Mouse (Mus musculus) frontal cortex, adult (tissue): ENCODE measurements around the gene Gm17535.
"Not testable (repeated sequence)": the region's sequence is repeated elsewhere in the genome, so short reads cannot be mapped to it uniquely, and the experiment has no call there.

Source experiments
- ATAC-seq: cut with Nextera tagmentation; 2 replicates; pipeline ENCODE4 v1.9.2; 2017; ENCODE audit warnings: mild to moderate bottlenecking, moderate library complexity, mixed read lengths; ENCODE audit not compliant: low TSS enrichment

Gene Gm17535

DNA sequence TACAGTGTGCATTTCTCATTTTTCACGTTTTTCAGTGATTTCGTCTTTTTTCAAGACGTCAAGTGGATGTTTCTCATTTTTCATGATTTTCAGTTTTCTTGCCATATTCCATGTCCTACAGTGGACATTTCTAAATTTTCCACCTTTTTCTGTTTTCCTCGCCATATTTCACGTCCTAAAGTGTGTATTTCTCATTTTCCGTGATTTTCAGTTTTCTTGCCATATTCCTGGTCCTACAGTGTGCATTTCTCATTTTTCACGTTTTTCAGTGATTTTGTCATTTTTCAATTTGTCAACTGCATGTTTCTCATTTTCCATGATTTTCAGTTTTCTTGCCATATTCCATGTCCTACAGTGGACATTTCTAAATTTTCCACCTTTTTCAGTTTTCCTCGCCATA is at the start of gene Gm17535:
Gm17535 (plus strand) TSS at position 301 of the 400 bp plus-strand sequence.
- not testable (repeated sequence) for ATAC-seq

DNA sequence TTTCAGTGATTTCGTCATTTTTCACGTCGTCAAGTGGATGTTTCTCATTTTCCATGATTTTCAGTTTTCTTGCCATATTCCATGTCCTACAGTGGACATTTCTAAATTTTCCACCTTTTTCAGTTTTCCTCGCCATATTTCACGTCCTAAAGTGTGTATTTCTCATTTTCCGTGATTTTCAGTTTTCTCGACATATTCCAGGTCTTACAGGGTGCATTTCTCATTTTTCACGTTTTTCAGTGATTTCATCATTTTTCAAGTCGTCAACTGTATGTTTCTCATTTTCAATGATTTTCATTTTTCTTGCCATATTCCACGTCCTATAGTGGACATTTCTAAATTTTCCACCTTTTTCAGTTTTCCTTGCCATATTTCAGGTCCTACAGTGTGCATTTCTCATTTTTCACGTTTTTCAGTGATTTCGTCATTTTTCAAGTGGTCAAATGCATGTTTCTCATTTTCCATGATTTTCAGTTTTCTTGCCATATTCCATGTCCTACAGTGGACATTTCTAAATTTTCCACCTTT is 33.9 kb upstream of the Gm17535 start, which contains the start of gene Gm10722:
Gm10722 (plus strand) TSS at position 478 of the 528 bp plus-strand sequence.
- ATAC-seq, result not testable (repeated sequence)

DNA sequence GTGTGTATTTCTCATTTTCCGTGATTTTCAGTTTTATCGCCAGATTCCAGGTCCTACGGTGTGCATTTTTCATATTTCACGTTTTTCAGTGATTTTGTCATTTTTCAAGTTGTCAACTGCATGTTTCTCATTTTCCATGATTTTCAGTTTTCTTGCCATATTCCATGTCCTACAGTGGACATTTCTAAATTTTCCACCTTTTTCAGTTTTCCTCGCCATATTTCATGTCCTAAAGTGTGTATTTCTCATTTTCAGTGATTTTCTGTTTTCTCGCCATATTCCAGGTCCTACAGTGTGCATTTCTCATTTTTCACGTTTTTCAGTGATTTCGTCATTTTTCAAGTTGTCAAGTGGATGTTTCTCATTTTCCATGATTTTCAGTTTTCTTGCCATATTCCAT is 33.4 kb upstream of the Gm17535 start:
- ATAC-seq, result not testable (repeated sequence)

DNA sequence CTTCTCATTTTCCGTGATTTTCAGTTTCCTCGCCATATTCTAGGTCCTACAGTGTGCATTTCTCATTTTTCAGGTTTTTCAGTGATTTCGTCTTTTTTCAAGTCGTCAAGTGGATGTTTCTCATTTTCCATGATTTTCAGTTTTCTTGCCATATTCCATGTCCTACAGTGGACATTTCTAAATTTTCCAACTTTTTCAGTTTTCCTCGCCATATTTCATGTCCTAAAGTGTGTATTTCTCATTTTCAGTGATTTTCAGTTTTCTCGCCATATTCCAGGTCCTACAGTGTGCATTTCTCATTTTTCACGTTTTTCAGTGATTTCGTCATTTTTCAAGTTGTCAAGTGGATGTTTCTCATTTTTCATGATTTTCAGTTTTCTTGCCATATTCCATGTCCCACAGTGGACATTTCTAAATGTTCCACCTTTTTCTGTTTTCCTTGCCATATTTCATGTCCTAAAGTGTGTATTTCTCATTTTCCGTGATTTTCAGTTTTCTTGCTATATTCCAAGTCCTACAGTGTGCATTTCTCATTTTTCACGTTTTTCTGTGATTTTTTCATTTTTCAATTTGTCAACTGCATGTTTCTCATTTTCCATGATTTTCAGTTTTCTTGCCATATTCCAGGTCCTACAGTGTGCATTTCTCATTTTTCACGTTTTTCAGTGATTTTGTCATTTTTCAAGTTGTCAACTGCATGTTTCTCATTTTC is 32.3 kb upstream of the Gm17535 start:
- ATAC-seq, result peak; percentile 56; the same call in 1 of the 2 replicates

DNA sequence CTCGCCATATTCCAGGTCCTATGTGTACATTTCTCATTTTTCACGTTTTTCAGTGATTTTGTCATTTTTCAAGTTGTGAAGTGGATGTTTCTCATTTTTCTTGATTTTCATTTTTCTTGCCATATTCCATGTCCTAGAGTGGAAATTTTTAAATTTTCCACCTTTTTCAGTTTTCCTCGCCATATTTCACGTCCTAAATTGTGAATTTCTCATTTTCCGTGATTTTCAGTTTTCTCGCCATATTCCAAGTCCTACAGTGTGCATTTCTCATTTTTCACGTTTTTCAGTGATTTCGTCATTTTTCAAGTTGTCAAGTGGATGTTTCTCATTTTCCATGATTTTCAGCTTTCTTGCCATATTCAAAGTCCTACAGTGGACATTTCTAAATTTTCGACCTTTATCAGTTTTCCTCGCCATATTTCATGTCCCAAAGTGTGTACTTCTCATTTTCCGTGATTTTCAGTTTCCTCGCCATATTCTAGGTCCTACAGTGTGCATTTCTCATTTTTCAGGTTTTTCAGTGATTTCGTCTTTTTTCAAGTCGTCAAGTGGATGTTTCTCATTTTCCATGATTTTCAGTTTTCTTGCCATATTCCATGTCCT is 31.5 kb upstream of the Gm17535 start, which contains the start of gene Gm11168:
Gm11168 (plus strand) TSS at position 553 of the 603 bp plus-strand sequence.
- ATAC-seq, result not testable (repeated sequence)

DNA sequence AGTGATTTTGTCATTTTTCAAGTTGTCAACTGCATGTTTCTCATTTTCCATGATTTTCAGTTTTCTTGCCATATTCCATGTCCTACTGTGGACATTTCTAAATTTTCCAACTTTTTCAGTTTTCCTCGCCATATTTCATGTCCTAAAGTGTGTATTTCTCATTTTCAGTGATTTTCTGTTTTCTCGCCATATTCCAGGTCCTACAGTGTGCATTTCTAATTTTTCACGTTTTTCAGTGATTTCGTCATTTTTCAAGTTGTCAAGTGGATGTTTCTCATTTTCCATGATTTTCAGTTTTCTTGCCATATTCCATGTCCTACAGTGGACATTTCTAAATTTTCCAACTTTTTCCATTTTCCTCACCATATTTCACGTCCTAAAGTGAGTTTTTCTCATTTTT is 28.2 kb upstream of the Gm17535 start:
- peak; percentile 56; the same call in 1 of the 2 replicates for ATAC-seq

DNA sequence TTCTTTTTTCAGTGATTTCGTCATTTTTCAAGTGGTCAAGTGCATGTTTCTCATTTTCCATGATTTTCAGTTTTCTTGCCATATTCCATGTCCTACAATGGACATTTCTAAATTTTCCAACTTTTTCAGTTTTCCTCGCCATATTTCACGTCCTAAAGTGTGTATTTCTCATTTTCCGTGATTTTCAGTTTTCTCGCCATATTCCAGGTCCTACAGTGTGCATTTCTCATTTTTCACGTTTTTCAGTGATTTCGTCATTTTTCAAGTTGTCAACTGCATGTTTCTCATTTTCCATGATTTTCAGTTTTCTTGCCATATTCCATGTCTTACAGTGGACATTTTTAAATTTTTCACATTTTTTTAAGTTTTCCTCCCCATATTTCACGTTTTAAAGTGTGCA is 27.8 kb upstream of the Gm17535 start:
- not testable (repeated sequence) for ATAC-seq

DNA sequence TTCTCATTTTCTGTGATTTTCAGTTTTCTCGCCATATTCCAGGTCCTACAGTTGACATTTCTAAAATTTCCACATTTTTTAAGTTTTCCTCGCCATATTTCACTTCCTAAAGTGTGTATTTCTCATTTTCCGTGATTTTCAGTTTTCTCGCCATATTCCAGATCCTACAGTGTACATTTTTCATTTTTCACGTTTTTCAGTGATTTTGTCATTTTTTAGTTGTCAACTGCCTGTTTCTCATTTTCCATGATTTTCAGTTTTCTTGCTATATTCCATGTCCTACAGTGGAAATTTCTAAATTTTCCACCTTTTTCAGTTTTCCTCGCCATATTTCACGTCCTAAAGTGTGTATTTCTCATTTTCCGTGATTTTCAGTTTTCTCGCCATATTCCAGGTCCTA is 27.1 kb upstream of the Gm17535 start:
- peak; percentile 31; the same call in 1 of the 2 replicates for ATAC-seq

DNA sequence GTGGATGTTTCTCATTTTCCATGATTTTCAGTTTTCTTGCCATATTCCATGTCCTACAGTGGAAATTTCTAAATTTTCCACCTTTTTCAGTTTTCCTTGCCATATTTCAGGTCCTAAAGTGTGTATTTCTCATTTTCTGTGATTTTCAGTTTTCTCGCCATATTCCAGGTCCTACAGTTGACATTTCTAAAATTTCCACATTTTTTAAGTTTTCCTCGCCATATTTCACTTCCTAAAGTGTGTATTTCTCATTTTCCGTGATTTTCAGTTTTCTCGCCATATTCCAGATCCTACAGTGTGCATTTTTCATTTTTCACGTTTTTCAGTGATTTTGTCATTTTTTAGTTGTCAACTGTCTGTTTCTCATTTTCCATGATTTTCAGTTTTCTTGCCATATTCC is 25.1 kb upstream of the Gm17535 start:
- peak; percentile 34 for ATAC-seq

DNA sequence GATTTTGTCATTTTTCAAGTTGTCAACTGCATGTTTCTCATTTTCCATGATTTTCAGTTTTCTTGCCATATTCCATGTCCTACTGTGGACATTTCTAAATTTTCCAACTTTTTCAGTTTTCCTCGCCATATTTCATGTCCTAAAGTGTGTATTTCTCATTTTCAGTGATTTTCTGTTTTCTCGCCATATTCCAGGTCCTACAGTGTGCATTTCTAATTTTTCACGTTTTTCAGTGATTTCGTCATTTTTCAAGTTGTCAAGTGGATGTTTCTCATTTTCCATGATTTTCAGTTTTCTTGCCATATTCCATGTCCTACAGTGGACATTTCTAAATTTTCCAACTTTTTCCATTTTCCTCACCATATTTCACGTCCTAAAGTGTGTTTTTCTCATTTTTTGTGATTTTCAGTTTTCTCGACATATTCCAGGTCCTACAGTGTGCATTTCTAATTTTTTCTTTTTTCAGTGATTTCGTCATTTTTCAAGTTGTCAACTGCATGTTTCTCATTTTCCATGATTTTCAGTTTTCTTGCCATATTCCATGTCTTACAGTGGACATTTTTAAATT is 22.3 kb upstream of the Gm17535 start:
- peak; percentile 66 for ATAC-seq

DNA sequence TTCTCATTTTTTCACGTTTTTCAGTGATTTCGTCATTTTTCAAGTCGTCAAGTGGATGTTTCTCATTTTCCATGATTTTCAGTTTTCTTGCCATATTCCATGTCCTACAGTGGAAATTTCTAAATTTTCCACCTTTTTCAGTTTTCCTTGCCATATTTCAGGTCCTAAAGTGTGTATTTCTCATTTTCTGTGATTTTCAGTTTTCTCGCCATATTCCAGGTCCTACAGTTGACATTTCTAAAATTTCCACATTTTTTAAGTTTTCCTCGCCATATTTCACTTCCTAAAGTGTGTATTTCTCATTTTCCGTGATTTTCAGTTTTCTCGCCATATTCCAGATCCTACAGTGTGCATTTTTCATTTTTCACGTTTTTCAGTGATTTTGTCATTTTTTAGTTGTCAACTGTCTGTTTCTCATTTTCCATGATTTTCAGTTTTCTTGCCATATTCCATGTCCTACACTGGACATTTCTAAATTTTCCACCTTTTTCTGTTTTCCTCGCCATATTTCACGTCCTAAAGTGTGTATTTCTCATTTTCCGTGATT is 21.6 kb upstream of the Gm17535 start, which contains the start of gene Gm10721:
Gm10721 (plus strand) TSS at position 408 of the 547 bp plus-strand sequence.
- peak; percentile 48 for ATAC-seq

DNA sequence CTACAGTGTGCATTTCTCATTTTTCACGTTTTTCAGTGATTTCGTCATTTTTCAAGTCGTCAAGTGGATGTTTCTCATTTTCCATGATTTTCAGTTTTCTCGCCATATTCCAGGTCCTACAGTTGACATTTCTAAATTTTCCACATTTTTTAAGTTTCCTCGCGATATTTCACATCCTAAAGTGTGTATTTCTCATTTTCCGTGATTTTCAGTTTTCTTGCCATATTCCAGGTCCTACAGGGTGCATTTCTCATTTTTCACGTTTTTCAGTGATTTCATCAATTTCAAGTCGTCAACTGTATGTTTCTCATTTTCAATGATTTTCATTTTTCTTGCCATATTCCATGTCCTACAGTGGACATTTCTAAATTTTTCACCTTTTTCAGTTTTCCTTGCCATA is 19.0 kb upstream of the Gm17535 start, which contains the start of gene Gm10720:
Gm10720 (plus strand) TSS at position 301 of the 400 bp plus-strand sequence.
- ATAC-seq, result not testable (repeated sequence)

DNA sequence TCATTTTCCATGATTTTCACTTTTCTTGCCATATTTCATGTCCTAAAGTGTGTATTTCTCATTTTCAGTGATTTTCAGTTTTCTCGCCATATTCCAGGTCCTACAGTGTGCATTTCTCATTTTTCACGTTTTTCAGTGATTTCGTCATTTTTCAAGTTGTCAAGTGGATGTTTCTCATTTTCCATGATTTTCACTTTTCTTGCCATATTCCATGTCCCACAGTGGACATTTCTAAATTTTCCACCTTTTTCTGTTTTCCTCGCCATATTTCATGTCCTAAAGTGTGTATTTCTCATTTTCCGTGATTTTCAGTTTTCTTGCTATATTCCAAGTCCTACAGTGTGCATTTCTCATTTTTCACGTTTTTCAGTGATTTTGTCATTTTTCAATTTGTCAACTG is 18.5 kb upstream of the Gm17535 start:
- ATAC-seq, result not testable (repeated sequence)

DNA sequence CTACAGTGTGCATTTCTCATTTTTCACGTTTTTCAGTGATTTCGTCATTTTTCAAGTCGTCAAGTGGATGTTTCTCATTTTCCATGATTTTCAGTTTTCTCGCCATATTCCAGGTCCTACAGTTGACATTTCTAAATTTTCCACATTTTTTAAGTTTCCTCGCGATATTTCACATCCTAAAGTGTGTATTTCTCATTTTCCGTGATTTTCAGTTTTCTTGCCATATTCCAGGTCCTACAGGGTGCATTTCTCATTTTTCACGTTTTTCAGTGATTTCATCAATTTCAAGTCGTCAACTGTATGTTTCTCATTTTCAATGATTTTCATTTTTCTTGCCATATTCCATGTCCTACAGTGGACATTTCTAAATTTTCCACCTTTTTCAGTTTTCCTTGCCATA is 17.3 kb upstream of the Gm17535 start, which contains the start of gene Gm10719:
Gm10719 (plus strand) TSS at position 301 of the 400 bp plus-strand sequence.
- not testable (repeated sequence) for ATAC-seq

DNA sequence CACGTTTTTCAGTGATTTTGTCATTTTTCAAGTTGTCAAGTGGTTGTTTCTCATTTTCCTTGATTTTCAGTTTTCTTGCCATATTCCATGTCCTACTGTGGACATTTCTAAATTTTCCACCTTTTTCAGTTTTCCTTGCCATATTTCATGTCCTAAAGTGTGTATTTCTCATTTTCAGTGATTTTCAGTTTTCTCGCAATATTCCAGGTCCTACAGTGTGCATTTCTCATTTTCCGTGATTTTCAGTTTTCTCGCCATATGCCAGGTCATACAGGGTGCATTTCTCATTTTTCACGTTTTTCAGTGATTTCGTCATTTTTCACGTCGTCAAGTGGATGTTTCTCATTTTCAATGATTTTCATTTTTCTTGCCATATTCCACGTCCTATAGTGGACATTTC is 15.5 kb upstream of the Gm17535 start:
- not testable (repeated sequence) for ATAC-seq

DNA sequence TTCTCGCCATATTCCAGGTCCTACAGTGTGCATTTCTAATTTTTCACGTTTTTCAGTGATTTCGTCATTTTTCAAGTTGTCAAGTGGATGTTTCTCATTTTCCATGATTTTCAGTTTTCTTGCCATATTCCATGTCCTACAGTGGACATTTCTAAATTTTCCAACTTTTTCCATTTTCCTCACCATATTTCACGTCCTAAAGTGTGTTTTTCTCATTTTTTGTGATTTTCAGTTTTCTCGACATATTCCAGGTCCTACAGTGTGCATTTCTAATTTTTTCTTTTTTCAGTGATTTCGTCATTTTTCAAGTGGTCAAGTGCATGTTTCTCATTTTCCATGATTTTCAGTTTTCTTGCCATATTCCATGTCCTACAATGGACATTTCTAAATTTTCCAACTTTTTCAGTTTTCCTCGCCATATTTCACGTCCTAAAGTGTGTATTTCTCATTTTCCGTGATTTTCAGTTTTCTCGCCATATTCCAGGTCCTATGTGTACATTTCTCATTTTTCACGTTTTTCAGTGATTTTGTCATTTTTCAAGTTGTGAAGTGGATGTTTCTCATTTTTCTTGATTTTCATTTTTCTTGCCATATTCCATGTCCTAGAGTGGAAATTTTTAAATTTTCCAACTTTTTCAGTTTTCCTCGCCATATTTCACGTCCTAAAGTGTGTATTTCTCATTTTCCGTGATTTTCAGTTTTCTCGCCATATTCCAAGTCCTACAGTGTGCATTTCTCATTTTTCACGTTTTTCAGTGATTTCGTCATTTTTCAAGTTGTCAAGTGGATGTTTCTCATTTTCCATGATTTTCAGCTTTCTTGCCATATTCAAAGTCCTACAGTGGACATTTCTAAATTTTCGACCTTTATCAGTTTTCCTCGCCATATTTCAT is 14.3 kb upstream of the Gm17535 start:
- peak; percentile 45 for ATAC-seq

DNA sequence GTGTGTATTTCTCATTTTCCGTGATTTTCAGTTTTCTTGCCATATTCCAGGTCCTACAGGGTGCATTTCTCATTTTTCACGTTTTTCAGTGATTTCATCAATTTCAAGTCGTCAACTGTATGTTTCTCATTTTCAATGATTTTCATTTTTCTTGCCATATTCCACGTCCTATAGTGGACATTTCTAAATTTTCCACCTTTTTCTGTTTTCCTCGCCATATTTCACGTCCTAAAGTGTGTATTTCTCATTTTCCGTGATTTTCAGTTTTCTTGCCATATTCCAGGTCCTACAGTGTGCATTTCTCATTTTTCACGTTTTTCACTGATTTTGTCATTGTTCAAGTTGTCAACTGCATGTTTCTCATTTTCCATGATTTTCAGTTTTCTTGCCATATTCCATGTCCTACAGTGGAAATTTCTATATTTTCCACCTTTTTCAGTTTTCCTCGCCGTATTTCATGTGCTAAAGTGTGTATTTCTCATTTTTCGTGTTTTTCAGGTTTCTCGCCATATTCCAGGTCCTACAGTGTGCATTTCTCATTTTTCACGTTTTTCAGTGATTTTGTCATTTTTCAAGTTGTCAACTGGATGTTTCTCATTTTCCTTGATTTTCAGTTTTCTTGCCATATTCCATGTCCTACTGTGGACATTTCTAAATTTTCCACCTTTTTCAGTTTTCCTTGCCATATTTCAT is 11.9 kb upstream of the Gm17535 start:
- ATAC-seq, result not testable (repeated sequence)

DNA sequence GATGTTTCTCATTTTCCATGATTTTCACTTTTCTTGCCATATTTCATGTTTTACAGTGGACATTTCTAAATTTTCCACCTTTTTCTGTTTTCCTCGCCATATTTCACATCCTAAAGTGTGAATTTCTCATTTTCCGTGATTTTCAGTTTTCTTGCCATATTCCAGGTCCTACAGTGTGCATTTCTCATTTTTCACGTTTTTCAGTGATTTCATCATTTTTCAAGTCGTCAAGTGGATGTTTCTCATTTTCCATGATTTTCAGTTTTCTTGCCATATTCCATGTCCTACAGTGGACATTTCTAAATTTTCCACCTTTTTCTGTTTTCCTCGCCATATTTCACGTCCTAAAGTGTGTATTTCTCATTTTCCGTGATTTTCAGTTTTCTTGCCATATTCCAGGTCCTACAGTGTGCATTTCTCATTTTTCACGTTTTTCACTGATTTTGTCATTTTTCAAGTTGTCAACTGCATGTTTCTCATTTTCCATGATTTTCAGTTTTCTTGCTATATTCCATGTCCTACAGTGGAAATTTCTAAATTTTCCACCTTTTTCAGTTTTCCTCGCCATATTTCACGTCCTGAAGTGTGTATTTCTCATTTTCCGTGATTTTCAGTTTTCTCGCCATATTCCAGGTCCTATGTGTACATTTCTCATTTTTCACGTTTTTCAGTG is 11.0 kb upstream of the Gm17535 start, which contains the start of gene Gm10718:
Gm10718 (plus strand) TSS at position 236 of the 673 bp plus-strand sequence.
- not testable (repeated sequence) for ATAC-seq

DNA sequence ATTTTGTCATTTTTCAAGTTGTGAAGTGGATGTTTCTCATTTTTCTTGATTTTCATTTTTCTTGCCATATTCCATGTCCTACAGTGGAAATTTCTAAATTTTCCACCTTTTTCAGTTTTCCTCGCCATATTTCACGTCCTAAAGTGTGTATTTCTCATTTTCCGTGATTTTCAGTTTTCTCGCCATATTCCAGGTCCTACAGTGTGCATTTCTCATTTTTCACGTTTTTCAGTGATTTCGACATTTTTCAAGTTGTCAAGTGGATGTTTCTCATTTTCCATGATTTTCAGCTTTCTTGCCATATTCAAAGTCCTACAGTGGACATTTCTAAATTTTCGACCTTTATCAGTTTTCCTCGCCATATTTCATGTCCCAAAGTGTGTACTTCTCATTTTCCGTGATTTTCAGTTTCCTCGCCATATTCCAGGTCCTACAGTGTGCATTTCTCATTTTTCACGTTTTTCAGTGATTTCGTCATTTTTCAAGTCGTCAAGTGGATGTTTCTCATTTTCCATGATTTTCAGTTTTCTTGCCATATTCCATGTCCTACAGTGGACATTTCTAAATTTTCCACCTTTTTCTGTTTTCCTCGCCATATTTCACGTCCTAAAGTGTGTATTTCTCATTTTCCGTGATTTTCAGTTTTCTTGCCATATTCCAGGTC is 10.3 kb upstream of the Gm17535 start:
- not testable (repeated sequence) for ATAC-seq
